Mouse (Mus musculus) urinary bladder, adult 18-20 months (tissue): ENCODE measurements at regions not wholly inside any gene's neighbourhood (a gene's known extent, or its start where the extent isn't known, plus 50 kb on each side); places are given as distances from the start of the nearest gene placed in this dataset.

Experiments used
- DNase-seq, 2 experiments: peaks; one replicate each; pipeline ENCODE4 v3.0.0; 2022; ENCODE audit warnings: low spot score in 2 of 2, mixed read lengths in 2 of 2

- no peak for DNase-seq
Measured at GRCm38 (mm10) chr9:24833766-24834165, 59.7 kb upstream of the Tbx20 start.

- no peak for DNase-seq
Measured at GRCm38 (mm10) chr9:24848210-24848609, 74.1 kb upstream of the Tbx20 start.

- DNase-seq: no peak
Measured at GRCm38 (mm10) chr9:24859459-24859858, 85.4 kb upstream of the Tbx20 start.

GRCm38 (mm10) chr9:24866390-24867173, 92.5 kb upstream of the Tbx20 start:
- no peak for DNase-seq

DNA sequence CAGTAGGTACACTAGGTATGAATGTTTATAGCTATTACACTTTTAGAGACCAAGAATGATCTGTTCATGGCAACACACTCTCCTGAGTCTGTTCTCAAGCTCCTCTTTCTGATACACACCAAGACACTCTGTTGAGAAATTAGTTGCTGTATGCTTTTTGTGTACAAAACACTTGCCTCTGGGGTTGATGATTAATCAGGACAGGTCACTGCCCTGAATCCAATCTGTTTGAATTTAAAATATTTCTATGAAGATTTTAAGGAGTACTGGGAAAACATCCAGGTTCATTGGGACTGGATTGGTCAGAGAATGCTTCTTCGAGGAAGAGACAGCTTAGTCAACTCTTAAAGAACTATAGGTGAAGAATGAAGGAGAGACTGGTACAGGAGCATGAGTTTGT, 94.6 kb upstream of the Tbx20 start:
- DNase-seq: no peak

DNA sequence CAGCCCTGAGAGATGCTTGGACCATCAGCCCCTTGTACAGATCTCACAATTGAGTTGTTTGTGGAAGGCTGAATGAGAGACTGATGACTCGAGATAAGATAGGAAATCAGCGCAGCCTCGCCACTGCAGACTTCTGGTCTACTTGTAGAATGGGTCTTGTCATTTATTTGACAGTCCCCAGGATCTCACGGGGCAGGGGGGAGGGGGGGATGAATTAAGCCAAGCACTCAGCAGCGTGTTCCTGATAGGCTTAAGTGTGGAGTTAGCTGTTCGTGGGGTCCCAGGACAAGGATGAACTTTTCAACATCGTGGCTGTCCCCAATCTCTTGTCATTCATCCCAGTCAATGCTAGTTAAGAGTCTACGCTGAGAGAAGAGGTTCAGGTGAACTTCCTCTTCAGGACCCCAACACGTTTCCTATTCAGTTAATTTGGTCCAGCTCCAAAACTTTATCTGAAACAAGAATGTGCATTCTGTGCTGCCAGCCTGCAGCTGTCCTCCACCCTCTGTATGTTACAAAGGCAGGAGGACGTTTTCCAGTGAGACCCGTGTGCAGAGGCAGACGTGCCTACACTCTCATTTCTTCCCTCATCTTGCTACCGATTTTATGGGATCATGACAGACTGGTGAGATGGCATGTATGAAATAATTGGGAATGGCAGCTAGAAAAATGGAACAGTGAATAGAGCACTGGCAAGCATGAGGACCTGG, 100.5 kb upstream of the Tbx20 start:
- DNase-seq: no peak

DNA sequence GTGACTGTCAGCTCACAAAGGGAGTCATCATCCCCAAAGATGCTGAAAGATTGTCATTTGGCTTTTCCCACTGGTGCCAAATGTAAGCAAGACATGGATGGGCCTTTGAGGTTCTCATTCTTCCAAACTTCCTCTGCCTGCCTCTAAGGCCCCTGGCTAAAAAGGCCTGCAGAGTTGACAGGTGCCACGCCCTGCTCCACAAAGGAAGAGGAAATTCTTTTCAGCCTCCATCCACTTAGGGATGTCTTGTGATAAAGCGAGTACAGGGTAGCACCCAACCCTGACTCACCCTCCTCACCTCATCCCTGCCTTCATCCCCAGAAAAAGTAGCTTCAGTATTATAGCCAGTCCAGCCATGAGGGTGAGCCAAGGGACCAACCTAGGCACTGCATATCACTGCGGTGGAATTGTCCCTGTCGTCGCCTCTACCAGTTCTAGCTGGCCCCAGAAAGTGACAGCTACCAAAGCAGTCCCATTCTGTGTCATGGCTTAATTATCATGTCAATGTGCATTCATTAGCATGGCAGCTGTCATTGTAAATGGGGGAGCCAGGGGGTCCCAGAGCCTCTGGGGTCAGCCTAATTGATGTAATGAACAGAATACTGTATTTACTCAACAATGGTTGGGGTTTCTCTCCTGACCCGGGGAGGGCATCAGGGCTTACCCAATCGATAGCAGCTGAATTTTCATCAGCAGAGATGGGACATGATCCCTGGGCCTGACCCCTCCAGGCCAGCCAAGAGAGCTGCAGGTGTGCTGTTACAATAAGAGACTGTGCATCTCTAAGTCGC, 104.5 kb upstream of the Tbx20 start:
- no peak for DNase-seq

DNA sequence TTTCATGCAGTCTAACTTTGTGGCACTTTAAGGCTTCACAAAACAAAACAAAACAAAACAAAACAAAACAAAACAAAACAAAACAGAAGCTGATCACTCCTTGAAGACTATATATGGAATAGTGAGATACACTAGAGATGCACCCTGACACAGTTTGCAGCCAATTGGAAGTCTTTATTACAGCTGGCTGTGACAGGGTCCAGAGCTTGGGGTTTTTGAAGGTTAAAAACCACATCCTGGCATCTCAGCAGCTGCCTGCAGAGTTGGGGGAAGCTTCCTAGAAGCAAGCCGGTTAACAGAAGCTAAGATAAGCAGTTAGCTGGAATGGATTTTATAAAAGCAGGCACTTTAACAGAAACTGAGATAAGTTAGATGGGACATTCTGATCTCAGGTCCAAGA, 105.6 kb upstream of the Tbx20 start:
- no peak for DNase-seq

GRCm38 (mm10) chr9:24884011-24884410, 109.9 kb upstream of the Tbx20 start:
- no peak for DNase-seq

- DNase-seq: no peak
Measured at GRCm38 (mm10) chr9:24888282-24888681, 114.2 kb upstream of the Tbx20 start.

GRCm38 (mm10) chr9:24896498-24897261, 122.6 kb upstream of the Tbx20 start:
- DNase-seq: peak in 1 of 2 experiments; percentile 16

DNA sequence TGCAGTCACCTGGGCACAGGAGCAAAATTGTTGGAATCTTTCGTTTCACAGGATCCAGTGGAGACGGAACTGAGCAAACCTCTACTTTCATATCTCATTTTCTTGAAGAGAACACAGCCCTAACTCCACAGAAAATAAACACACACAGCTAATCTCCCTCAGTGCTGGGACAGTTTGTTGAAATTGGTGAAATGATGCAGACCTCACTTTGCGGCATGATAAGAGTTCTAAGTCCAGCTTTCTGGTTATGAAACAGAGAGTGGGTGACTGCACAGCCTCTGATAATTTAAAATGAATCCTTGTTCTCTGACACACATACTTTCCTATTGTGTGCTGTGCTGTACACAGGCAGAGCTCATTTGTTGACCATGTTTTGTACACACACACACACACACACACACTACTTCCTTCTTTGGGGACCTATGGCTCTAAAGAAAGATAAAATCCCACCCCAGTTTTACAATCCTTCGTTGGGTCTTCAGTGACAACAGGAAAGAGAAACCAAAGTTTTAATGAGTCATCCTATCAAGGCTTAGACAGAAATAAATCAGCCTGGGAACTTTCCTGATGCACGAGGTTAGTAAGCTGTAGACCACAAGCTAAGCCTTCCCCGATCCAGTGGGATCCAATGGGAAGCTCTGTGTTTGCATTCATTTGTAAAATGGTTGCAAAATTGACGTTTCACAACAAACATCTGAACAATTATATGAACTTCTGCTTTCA, 125.3 kb upstream of the Tbx20 start:
- DNase-seq: peak in 1 of 2 experiments; percentile 13

GRCm38 (mm10) chr9:24903706-24904105, 129.6 kb upstream of the Tbx20 start:
- DNase-seq: no peak

DNA sequence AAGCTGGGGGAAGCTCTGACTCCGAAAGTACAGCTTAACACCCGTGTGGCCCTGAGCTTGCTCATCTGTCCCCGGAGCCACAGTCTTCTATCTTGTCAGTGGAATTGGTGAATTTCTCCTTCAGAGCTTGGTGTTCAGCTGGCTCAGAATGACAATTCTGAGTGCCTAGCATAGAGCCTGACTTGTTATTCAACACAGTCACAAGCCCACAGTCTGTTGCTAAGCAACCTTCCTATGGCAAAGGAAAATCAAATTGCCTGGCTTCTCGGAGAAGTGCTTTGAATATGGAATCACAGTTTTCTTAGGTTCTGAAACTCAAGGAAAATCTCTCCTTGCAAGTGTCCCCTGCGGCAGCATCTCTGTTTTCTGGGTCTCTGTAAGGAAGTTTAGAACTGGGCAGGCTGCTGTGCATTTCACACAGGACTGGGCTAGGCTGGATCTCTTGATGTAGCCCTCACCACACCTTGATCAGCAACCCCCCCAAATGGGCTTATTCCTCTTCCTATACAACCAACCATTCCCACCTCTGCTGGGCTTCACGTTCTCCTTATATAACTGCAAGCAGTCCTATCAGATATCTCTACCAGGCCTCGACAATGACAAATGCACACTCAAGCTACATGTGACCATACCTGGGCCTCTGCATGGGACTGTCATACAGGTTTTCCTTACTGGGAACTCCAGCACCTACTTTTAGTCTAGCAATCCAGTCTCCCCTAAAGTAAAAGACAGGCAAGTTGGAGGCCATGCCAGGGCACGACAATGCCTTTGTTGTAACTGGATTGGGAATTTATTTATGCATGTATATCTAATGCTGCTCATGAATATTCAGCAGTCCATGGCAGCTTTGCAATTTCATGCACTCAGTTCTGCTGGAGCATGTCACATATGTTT, 135.2 kb upstream of the Tbx20 start:
- DNase-seq: no peak

GRCm38 (mm10) chr9:24910738-24911137, 136.6 kb upstream of the Tbx20 start:
- no peak for DNase-seq

DNA sequence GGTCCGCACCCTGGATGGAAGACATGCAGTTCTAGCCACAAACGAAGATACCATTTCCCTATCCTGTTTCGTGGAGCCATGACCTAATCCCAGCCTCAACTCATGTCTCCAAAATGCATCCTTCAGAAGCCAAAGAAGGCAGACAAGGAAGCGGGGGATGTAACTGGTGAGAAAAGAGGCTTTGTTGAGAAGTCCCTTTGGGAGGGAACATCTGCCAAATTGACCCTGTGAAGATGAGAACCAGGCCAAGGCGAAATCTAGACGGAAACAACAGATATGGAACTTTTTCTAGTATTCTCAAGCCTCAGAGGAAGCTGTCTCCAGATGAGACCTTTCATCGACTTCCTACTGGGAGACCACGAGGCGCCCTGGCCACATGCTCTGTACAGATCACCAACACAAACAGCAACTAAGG, 145.9 kb upstream of the Tbx20 start:
- DNase-seq: no peak

GRCm38 (mm10) chr9:24922051-24922860, 148.2 kb upstream of the Tbx20 start:
- no peak for DNase-seq

DNA sequence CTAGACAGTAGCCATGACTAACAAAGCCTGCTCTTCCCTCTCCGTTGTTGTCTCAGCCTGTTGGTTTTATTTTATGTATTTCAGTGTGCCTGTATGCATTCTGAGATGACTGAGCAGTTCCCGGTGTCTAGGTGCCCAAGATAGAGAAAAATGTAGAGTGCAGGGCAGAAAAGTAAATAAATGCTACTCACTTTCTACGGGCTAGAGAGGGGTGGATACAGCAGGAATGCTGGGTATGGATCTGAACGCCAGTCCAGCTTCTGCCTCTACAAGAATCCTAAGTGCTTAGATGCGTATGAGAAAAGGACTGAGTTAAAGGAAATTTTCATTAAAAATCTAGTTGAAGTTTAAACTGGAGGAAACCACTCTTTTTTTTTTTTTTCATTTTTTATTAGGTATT, 149.4 kb upstream of the Tbx20 start:
- DNase-seq: no peak

DNA sequence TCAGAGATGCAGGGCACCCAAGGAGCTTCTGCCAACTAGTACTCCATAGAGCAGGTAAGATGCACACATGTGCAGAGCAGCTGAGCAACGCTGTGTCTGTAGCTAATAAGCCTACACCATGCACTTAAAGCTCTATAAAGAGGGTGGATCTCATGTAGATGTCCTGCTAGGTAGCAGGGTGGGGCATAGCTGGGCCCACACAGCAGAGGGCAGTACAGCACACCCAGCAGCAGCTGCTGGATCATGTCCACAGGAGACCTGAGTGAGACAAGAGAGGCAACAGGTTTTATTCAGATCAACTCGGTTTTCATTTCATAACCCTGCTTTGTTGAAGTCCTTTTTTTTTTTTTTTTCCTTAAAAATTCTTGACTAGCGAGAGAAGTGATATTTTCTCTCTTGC, 151.5 kb upstream of the Gm10181 start:
- DNase-seq: no peak
